Mouse (Mus musculus) intestine, embryonic 14.5 days (tissue): ENCODE measurements around the gene Vmn2r84. TPM values are rescaled to one million over a fixed set of nuclear protein-coding genes. Genes with fewer than 3 reads are reported as not detected.
"Not testable (repeated sequence)": the region's sequence is repeated elsewhere in the genome, so short reads cannot be mapped to it uniquely, and the experiment has no call there.

ENCODE experiments used
- ATAC-seq: fragments of 200-750 bp; cut with Nextera tagmentation; replicated peaks from 2 replicates; pipeline ENCODE4 v1.8.0; 2017; ENCODE audit warnings: low read depth, moderate number of reproducible peaks, moderate TSS enrichment, moderate library complexity; ENCODE audit not compliant: low FRiP score, low TSS enrichment
- DNase-seq: peaks from one replicate; pipeline ENCODE4 v3.0.0-alpha.2; 2018; ENCODE audit warnings: low spot score
- H3K27ac ChIP-seq: fragments of 300-500 bp; sonication (generic); 2 replicates; pipeline ENCODE4 v1.5.1; 2014; ENCODE audit warnings: low read depth, mild to moderate bottlenecking, control low read depth
- H3K27me3 ChIP-seq: fragments of 300-500 bp; sonication (generic); replicated peaks from 2 replicates; pipeline ENCODE4 v1.6.1; 2014; ENCODE audit warnings: low read length, control low read depth; ENCODE audit not compliant: control insufficient read depth, insufficient read depth
- H3K36me3 ChIP-seq: fragments of 300-500 bp; sonication (generic); 2 replicates; pipeline ENCODE4 v1.6.1; 2014; ENCODE audit warnings: low read length, control low read depth; ENCODE audit not compliant: control insufficient read depth, insufficient read depth
- H3K4me1 ChIP-seq: fragments of 300-500 bp; sonication (generic); replicated peaks from 2 replicates; pipeline ENCODE4 v1.6.1; 2014; ENCODE audit warnings: low read length, control low read depth, mixed read lengths; ENCODE audit not compliant: control insufficient read depth, insufficient read depth
- H3K4me2 ChIP-seq: fragments of 300-500 bp; sonication (generic); 2 replicates; pipeline ENCODE4 v1.6.1; 2014; ENCODE audit warnings: low read length
- H3K4me3 ChIP-seq: fragments of 300-500 bp; sonication (generic); 2 replicates; pipeline ENCODE4 v1.5.1; 2014; ENCODE audit warnings: low read depth, low read length, control low read depth, mixed read lengths
- H3K9ac ChIP-seq: fragments of 300-500 bp; sonication (generic); 2 replicates; pipeline ENCODE4 v1.6.1; 2014; ENCODE audit warnings: mild to moderate bottlenecking, low read length
- H3K9me3 ChIP-seq: fragments of 300-500 bp; sonication (generic); 2 replicates; pipeline ENCODE4 v1.6.1; 2016; ENCODE audit warnings: low read length, control low read depth; ENCODE audit not compliant: control insufficient read depth
- WGBS: fragments of 180-500 bp; shearing (Covaris S2); extraction: QIAGEN DNeasy Blood & Tissue Kit; methylation state at CpG from one replicate; pipeline ENCODE4 v1.1.7; 2014; 5-methylcytosine and 5-hydroxymethylcytosine counted together
- polyA plus RNA-seq: library from polyadenylated mRNA; unstranded; fragments of >200 nt; fragmentation: Nextera tagmentation; extraction: Ambion mirVana; gene quantifications from 2 replicates; pipeline ENCODE4 v1.2.1, GENCODE M21; 2014

Vmn2r84 gene
- polyA plus RNA-seq, 1 experiment from 2014 or later, result not detected

DNA sequence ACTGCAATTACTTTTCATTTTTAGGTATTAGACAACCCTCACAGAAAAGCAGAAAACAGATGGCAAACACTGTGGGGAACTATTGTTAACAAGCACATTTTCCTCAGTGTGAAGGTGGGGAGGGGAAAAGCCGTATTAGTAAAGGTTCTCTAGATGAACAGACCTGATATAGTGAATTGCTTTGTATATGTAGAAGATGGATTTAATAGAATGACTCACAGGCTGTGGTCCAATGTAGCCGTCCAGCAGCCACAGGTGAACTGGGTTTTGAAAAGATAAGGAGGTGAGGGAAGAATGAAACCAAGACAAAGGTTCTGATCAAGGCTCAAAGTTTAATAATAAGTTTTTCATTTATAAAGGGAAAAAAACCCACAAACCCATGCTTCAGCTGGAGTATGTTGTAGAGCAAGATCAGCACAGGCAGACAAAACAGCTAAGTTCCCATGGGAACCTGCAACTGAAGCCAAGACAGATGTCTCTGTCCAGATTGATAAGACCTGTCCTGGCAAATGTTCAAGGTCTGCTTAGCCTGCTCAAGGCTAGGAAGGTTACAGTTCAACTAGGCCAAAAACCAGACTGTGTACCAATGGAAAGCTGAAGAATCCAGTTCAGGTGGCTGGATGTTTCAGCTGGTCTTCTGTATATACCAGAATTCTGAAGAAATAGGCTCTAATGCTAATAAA is 21.5 kb downstream of the Vmn2r84 start:
- no peaks in the 10 kb centered on the region for H3K9me3 ChIP-seq
- DNase-seq, result no peak
- H3K27me3 ChIP-seq, result no peaks in the 10 kb centered on the region
- no peak overlapping the region for H3K4me3 ChIP-seq
- H3K4me1 ChIP-seq, result no peaks in the 10 kb centered on the region
- no peak overlapping the region for H3K9ac ChIP-seq
- no peaks in the 10 kb centered on the region for H3K36me3 ChIP-seq
- H3K4me2 ChIP-seq, result no peak overlapping the region
- WGBS, result 77% methylated on average over 2 of the region's 2 CpGs
- no peak overlapping the region for H3K27ac ChIP-seq
- no peak for ATAC-seq

- Histone ChIP-seq H3K9ac (no peak overlapping the region), H3K9me3 (no peaks in the 10 kb centered on the region)
These were observed 22.5 kb downstream of the Vmn2r84 start for GRCm38 (mm10) chr10:130371644-130372043.

DNA sequence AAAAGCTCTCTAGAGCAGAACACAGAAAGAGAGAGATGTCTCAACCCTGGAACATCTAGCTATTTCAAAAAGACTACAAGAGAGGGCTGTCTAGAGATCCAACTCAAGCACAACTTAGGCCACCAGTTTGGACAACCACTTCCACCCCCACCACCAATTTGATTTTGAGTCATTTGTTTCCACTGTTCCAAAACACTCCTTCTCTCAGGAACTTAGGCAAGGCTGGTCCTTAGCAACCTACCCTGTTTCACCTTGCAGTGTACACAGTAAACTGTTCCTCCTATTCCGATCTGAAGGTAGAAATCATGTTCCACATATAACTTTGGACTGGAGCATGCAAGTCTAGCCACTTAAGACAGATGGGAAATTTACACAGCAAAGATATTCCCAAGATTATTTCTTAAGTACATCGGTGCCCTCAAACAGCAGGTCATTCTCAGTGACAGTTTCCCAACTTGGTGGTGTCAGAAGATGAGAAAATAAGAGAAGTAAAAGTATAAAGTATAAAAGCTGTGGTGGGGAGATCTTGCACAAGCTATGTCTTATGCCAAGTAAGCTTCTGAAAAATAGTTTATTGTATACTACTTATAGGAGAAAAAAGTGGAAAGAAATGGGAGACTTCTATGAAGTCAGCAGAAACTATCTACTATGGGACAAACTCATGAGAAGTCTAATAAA is 24.0 kb downstream of the Vmn2r84 start:
- DNase-seq (no peak), ATAC-seq (no peak)
- Histone ChIP-seq H3K9me3 (no peaks in the 10 kb centered on the region), H3K27me3 (no peaks in the 10 kb centered on the region), H3K9ac (no peak overlapping the region), H3K4me2 (no peak overlapping the region), H3K4me1 (no peaks in the 10 kb centered on the region), H3K36me3 (no peaks in the 10 kb centered on the region), H3K27ac (no peak overlapping the region), H3K4me3 (no peak overlapping the region)
- 85% methylated on average over 2 of the region's 2 CpGs for WGBS

More at GRCm38 (mm10) chr10:130371644-130372043, 22.5 kb downstream of the Vmn2r84 start:
- H3K27ac ChIP-seq, result no peak overlapping the region
- DNase-seq (no peak), ATAC-seq (no peak)
- no peaks in the 10 kb centered on the region for H3K36me3 ChIP-seq
- 59% methylated on average over 1 of the region's 1 CpGs for WGBS
- H3K4me1 ChIP-seq, result no peaks in the 10 kb centered on the region
- H3K4me3 ChIP-seq, result no peak overlapping the region
- H3K4me2 ChIP-seq, result no peak overlapping the region
- no peaks in the 10 kb centered on the region for H3K27me3 ChIP-seq

DNA sequence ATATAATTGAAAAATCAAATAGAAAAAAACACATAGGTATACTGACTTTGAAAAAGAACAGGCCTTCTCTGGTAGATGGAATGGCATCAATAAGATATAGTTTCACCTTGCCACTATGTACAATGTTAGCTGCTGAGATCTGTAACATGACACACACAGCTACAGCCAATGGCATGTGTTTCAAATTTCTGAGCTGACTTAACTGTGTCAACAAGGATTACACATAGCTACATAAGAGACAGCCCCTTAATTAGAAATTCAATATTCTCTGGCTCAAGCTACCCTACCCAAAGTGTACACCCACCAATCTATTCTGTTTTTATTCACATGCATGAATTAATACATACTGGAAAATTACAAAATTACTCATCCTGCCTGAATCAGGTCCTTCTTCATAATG is 25.7 kb downstream of the Vmn2r84 start:
- no peaks in the 10 kb centered on the region for H3K4me1 ChIP-seq
- DNase-seq, result no peak

GRCm38 (mm10) chr10:130364766-130365165 is 29.4 kb downstream of the Vmn2r84 start:
- no peaks in the 10 kb centered on the region for H3K9me3 ChIP-seq
- no peaks in the 10 kb centered on the region for H3K4me1 ChIP-seq
- no peak overlapping the region for H3K27ac ChIP-seq
- H3K4me3 ChIP-seq, result no peak overlapping the region
- no peak overlapping the region for H3K9ac ChIP-seq
- DNase-seq (no peak), ATAC-seq (no peak)
- no peaks in the 10 kb centered on the region for H3K36me3 ChIP-seq
- H3K4me2 ChIP-seq, result no peak overlapping the region
- H3K27me3 ChIP-seq, result no peaks in the 10 kb centered on the region

More for the DNA sequence above, 25.7 kb downstream of the Vmn2r84 start:
- no peak for ATAC-seq
- Histone ChIP-seq H3K9me3 (no peaks in the 10 kb centered on the region), H3K4me3 (no peak overlapping the region), H3K27ac (no peak overlapping the region), H3K9ac (no peak overlapping the region), H3K36me3 (no peaks in the 10 kb centered on the region), H3K27me3 (no peaks in the 10 kb centered on the region), H3K4me2 (no peak overlapping the region)

DNA sequence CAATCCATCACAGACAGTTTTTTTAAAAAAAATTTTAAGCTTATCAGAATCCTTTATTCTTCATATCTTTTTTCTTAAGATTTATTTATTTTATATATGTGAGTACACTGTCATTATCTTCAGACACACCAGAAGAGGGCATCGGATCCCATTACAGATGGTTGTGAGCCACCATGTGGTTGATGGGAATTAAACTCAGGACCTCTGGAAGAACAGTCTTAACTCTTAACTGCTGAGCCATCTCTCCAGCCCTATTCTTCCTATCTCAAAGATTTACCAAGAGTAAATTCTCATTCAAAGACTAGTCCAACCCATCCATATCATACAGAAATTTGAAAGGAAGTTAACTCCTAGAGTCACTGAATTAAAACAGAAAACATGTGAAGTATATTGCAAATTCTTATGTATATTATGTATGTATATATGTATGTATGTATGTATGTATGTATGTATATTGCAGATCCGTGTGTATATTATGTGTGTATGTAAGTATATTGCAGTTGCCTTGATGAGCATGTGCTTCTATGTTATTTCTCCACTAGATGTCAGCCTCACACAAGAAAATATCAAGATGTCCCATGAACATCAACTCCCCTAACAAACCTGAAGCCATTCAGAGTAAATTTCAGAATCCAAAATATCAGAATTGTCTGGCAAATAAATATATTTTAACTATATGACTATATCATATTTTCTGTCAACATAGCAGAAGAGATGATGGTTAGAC is 30.5 kb downstream of the Vmn2r84 start:
- WGBS, result 59% methylated on average over 2 of the region's 2 CpGs
- Histone ChIP-seq H3K4me1 (no peaks in the 10 kb centered on the region), H3K9ac (no peak overlapping the region), H3K36me3 (no peaks in the 10 kb centered on the region), H3K27ac (no peak overlapping the region), H3K4me3 (no peak overlapping the region), H3K27me3 (no peaks in the 10 kb centered on the region), H3K4me2 (no peak overlapping the region), H3K9me3 (no peaks in the 10 kb centered on the region)
- DNase-seq, result no peak
- peak; percentile 55; the same call in 1 of the 2 replicates for ATAC-seq

GRCm38 (mm10) chr10:130344056-130344455 is 50.1 kb downstream of the Vmn2r84 start:
- Histone ChIP-seq H3K4me3 (no peak overlapping the region), H3K4me2 (no peak overlapping the region), H3K9ac (no peak overlapping the region), H3K9me3 (no peaks in the 10 kb centered on the region), H3K27ac (no peak overlapping the region), H3K36me3 (no peaks in the 10 kb centered on the region), H3K27me3 (no peaks in the 10 kb centered on the region), H3K4me1 (no peaks in the 10 kb centered on the region)
- ATAC-seq (no peak), DNase-seq (no peak)
- 78% methylated on average over 1 of the region's 1 CpGs for WGBS

DNA sequence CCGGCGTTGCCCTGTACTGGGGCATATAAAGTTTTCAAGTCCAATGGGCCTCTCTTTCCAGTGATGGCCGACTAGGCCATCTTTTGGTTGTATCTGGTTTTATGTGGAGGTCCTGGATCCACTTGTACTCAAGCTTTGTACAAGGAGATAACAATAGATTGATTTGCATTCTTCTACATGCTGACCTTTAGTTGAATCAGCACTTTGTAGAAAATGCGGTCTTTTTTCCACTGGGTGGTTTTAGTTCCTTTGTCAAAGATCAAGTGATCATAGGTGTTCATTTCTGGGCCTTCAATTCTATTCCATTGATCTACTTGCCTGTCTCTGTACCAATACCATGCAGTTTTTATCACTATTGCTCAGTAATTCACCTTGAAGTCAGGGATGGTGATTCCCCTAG is 54.1 kb downstream of the Vmn2r84 start:
- H3K9ac ChIP-seq, H3K9me3 ChIP-seq, H3K36me3 ChIP-seq, DNase-seq, H3K4me2 ChIP-seq, H3K27ac ChIP-seq, H3K4me3 ChIP-seq, H3K4me1 ChIP-seq, H3K27me3 ChIP-seq, ATAC-seq: not testable (repeated sequence)
- 95% methylated on average over 4 of the region's 4 CpGs for WGBS
